Mouse (Mus musculus) lung, adult 2 months (tissue): ENCODE results near the gene Dll3.

ENCODE experiments used
- CTCF ChIP-seq: fragments of 200-500 bp; IDR thresholded peaks from 2 replicates; pipeline ENCODE4 v1.5.1; 2011; ENCODE audit warnings: mild to moderate bottlenecking, low read length, control low read depth; ENCODE audit not compliant: insufficient read depth
- POLR2A ChIP-seq: fragments of 200-500 bp; IDR thresholded peaks from 2 replicates; pipeline ENCODE4 v1.6.1; 2011; ENCODE audit warnings: low read depth, mild to moderate bottlenecking, control low read depth, low read length, borderline replicate concordance; ENCODE audit errors: extremely low read depth

- no peak for TF ChIP-seq CTCF
- peak; percentile 62; the same call in 1 of the 2 replicates for TF ChIP-seq POLR2A
Observed at GRCm38 (mm10) chr7:28267129-28268041, 34.7 kb downstream of the Dll3 start, which contains the start of gene Eid2.
